Mouse (Mus musculus) cortical plate, adult 2 months (tissue): ENCODE results near the gene Rpl31.

Source experiments
- CTCF ChIP-seq: fragments of 200-500 bp; IDR thresholded peaks from 2 replicates; pipeline ENCODE4 v1.5.1; 2011; ENCODE audit warnings: mild to moderate bottlenecking, control low read depth, low read length; ENCODE audit not compliant: insufficient read depth; ENCODE audit errors: extremely low read depth
- POLR2A ChIP-seq: fragments of 200-500 bp; IDR thresholded peaks from 2 replicates; pipeline ENCODE4 v1.6.1; 2011; ENCODE audit warnings: mild to moderate bottlenecking, low read length, control low read depth; ENCODE audit not compliant: insufficient read depth; ENCODE audit errors: extremely low read depth

DNA sequence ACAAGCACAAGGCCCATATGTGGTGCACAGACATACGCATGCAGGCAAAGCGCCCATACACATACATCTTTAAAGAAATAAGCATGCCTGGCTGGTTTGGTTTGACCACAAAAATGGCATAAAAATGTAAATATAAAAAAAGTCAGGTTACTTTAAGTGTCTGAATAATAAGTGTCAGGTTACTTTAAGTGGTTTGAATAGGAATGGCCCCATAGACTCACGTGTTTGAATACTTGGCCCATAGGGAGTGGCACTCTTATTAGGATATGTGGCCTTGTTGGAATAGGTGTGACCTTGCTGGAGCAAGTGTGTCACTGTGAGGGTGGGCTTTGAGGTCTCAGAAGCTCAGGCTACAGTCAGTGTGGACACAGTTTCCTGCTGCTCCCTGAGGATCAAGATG lies 27.0 kb downstream of the Rpl31 start:
- TF ChIP-seq POLR2A (no peak), CTCF (no peak)
